Mouse (Mus musculus): Measurements from ENCODE around the gene Slitrk4. TPM values are rescaled to one million over a fixed set of nuclear protein-coding genes. Genes with fewer than 3 reads are reported as not detected.

Slitrk4 gene
- not detected in 2 replicates for polyA plus RNA-seq (2012; rRNA removed)

GRCm38 (mm10) chrX:64276290-64277125 is at the start of gene Slitrk4:
Gene Slitrk4, minus strand, starts transcription at chrX:64276996.
- WGBS = 19% methylated on average over 54 of the region's 54 CpGs
- no peak for DNase-seq (ENCODE audit: low read depth, low spot score)

- WGBS = 53% methylated on average over 2 of the region's 2 CpGs
- DNase-seq (ENCODE audit: low read depth, low spot score) = no peak
Measured at GRCm38 (mm10) chrX:64319501-64319900, 42.7 kb upstream of the Slitrk4 start.

- 26% methylated on average over 6 of the region's 6 CpGs for WGBS
- no peak for DNase-seq (ENCODE audit: low read depth, low spot score)
Measured at GRCm38 (mm10) chrX:64277991-64278301, 1.1 kb upstream of the Slitrk4 start.

DNA sequence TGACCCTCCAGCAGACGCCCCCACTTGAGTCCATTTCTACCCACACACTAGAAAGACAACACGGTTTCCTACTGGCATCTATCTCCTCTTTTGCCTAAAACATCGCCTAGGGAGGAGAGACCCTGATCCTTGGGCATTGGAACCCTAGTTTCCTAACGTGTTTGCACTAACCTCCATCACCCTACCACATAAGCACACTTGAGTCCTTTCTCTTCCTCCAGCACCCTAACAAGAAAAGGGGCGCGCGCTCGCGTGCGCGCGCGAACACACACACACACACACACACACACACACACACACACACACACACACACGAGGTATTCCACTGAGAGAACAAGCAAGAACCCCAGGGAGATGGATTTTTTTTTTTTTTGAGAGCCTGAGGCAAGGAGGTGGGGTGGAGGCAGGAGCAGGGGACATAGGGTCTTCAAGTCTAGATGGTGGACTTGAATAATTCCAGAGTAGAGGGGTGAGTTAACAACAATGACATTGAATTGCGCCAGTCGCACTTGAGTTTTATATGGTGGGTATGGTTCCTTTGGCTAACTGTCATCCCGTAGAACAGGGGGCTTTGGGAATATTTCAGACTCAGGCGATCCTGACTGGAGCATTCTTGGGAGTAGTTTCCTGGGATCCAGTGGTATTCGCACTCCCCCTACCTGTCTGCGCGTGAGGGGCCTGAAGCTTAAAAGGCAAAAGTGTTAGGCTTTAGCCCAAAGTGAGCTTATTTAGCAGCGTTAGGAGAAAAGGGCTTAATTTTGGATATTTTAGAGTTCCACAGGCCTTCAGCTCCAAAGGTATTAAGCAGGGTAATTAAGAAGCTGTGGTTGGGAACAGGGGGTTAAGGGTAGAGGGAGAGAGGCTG is 562 bp upstream of the Slitrk4 start:
- 20% methylated on average over 22 of the region's 22 CpGs for WGBS
- no peak for DNase-seq (ENCODE audit: low read depth, low spot score)

- DNase-seq (ENCODE audit: low read depth, low spot score) = no peak
- 18% methylated on average over 41 of the region's 41 CpGs for WGBS
Measured at GRCm38 (mm10) chrX:64275501-64276289, 1.1 kb downstream of the Slitrk4 start.

DNA sequence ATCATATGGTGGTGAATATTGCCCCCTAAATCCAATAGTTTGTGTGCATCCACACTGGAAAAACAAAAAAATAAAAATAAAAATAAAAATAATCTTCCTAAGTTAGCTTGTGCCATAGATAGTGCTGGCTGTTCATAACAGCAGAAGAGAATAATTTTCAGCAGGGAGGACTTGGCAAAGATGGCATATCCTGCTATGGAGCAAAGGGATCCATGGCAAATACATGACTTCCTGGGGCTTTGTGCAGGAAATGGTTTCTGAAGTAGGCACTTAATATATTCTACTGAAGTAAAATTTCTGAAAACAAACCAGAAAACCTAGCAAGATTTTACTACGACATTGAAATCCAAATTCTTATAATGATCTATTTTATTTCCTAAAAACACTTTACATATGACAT is 13.3 kb downstream of the Slitrk4 start:
- WGBS = 78% methylated on average over 1 of the region's 1 CpGs
- no peak for DNase-seq (ENCODE audit: low read depth, low spot score)

Other genes starting within 250 kb of the Slitrk4 start
- not detected in 2 replicates for gene Gm6760, start 124.8 kb downstream of the Slitrk4 start, polyA plus RNA-seq (2012; rRNA removed)
- gene 3830417A13Rik, start 103.4 kb downstream of the Slitrk4 start, polyA plus RNA-seq (2012; rRNA removed) = not detected in 2 replicates